Mouse (Mus musculus) heart, adult 2 months (tissue): Measurements from ENCODE around the gene Rnf111. TPM values are rescaled to one million over a fixed set of nuclear protein-coding genes. Genes with fewer than 3 reads are reported as not detected.

ENCODE experiments used
- DNase-seq, 2 experiments: peaks; one replicate each; pipeline ENCODE4 v3.0.0; 2021
- H3K27ac ChIP-seq: fragments of 200-600 bp; 2 replicates; pipeline ENCODE4 v1.8.1; 2022
- H3K27me3 ChIP-seq: fragments of 200-500 bp; 2 replicates; pipeline ENCODE4 v1.6.1; 2012; ENCODE audit warnings: mild to moderate bottlenecking, low read length, inconsistent platforms, mixed read lengths; ENCODE audit not compliant: control insufficient read depth, insufficient read depth
- H3K36me3 ChIP-seq: fragments of 200-500 bp; 2 replicates; pipeline ENCODE4 v1.6.1; 2012; ENCODE audit warnings: low read length, inconsistent platforms; ENCODE audit not compliant: control insufficient read depth, insufficient read depth
- H3K4me1 ChIP-seq: fragments of 200-500 bp; 2 replicates; pipeline ENCODE4 v1.6.1; 2011; ENCODE audit warnings: low read length; ENCODE audit not compliant: control insufficient read depth, insufficient read depth
- H3K4me3 ChIP-seq: fragments of 200-600 bp; 2 replicates; pipeline ENCODE4 v1.8.1; 2022
- H3K79me2 ChIP-seq: fragments of 200-500 bp; replicated peaks from 2 replicates; pipeline ENCODE4 v1.6.1; 2012; ENCODE audit warnings: mild to moderate bottlenecking, inconsistent platforms, low read length, moderate library complexity, mixed read lengths; ENCODE audit not compliant: control insufficient read depth, insufficient read depth
- H3K9ac ChIP-seq: fragments of 200-500 bp; 2 replicates; pipeline ENCODE4 v1.6.1; 2012; ENCODE audit warnings: low read depth, mild to moderate bottlenecking, control low read depth, inconsistent platforms, low read length, mixed read lengths
- CTCF ChIP-seq: fragments of 200-600 bp; IDR thresholded peaks from 2 replicates; pipeline ENCODE4 v1.8.1; 2022; ENCODE audit warnings: antibody characterized with exemption, mild to moderate bottlenecking, moderate library complexity
- EP300 ChIP-seq: fragments of 200-500 bp; IDR thresholded peaks from 2 replicates; pipeline ENCODE4 v1.6.1; 2011; ENCODE audit warnings: low read depth, low read length, control low read depth; ENCODE audit not compliant: insufficient read depth
- POLR2A ChIP-seq: fragments of 200-500 bp; IDR thresholded peaks from 2 replicates; pipeline ENCODE4 v1.6.1; 2011; ENCODE audit warnings: mild to moderate bottlenecking, low read depth, low read length, control low read depth; ENCODE audit not compliant: insufficient read depth
- WGBS: fragments of 180-500 bp; shearing (Covaris S2); methylation state at CpG from one replicate; pipeline ENCODE4 v1.1.7; 2018; 5-methylcytosine and 5-hydroxymethylcytosine counted together
- intact Hi-C: fragments of 180-260 bp; cut with DNase I; formaldehyde crosslinking; loops from one replicate; pipeline ENCODE4 v1.15.1; 2025
- polyA plus RNA-seq: library from polyadenylated mRNA; depleted of rRNA; stranded (reverse); fragments of >200 nt; gene quantifications from 2 replicates; pipeline ENCODE4 v1.2.3, GENCODE M21; 2012
- total RNA-seq, 2 experiments: library from RNA; stranded (reverse); gene quantifications; 2 replicates each; pipeline ENCODE4 v1.2.3; 2021

Rnf111 gene
- total and polyA plus RNA-seq, 3 experiments, result 19.4 to 25.7 (median 19.8) TPM

GRCm38 (mm10) chr9:70406596-70406995 is 96.9 kb downstream of the Rnf111 start:
- intact Hi-C loops, result loop anchor here (10.0 kb wide), 1 partner anchor 718 kb away; no protein-coding TSS in a partner anchor

GRCm38 (mm10) chr9:70401937-70402539 is 101.5 kb downstream of the Rnf111 start:
- WGBS, result 75% methylated on average over 8 of the region's 8 CpGs
- DNase-seq, result no peak
- no peaks in the 10 kb centered on the region for H3K27me3 ChIP-seq
- H3K4me3 ChIP-seq, result no peak overlapping the region
- TF ChIP-seq POLR2A (no peak), CTCF (no peak), EP300 (no peak)
- H3K36me3 ChIP-seq, result no peaks in the 10 kb centered on the region
- H3K27ac ChIP-seq, result no peak overlapping the region
- no peak overlapping the region for H3K9ac ChIP-seq
- H3K79me2 ChIP-seq, result no peaks in the 10 kb centered on the region
- intact Hi-C loops, result loop anchor here (10.0 kb wide), 1 partner anchor 723 kb away; no protein-coding TSS in a partner anchor
- no peaks in the 10 kb centered on the region for H3K4me1 ChIP-seq

More at GRCm38 (mm10) chr9:70406596-70406995, 96.9 kb downstream of the Rnf111 start:
- H3K9ac ChIP-seq, result no peak overlapping the region
- H3K27me3 ChIP-seq, result no peaks in the 10 kb centered on the region
- TF ChIP-seq POLR2A, result no peak
- TF ChIP-seq EP300, result no peak
- TF ChIP-seq CTCF, result no peak
- peak in 1 of 2 experiments; percentile 15 for DNase-seq
- H3K4me3 ChIP-seq, result no peak overlapping the region
- no peak overlapping the region for H3K27ac ChIP-seq
- H3K36me3 ChIP-seq, result no peaks in the 10 kb centered on the region
- H3K79me2 ChIP-seq, result no peaks in the 10 kb centered on the region
- 68% methylated on average over 3 of the region's 3 CpGs for WGBS
- no peaks in the 10 kb centered on the region for H3K4me1 ChIP-seq

- H3K27ac ChIP-seq, result no peak overlapping the region
- no peak overlapping the region for H3K4me3 ChIP-seq
- WGBS, result 75% methylated on average over 2 of the region's 2 CpGs
- no peak for DNase-seq
- H3K9ac ChIP-seq, result no peak overlapping the region
- H3K27me3 ChIP-seq, result no peaks in the 10 kb centered on the region
- intact Hi-C loops, result no loop called here
- H3K36me3 ChIP-seq, result no peaks in the 10 kb centered on the region
- TF ChIP-seq POLR2A (no peak), EP300 (no peak), CTCF (no peak)
- H3K79me2 ChIP-seq, result no peaks in the 10 kb centered on the region
- H3K4me1 ChIP-seq, result peaks cover 1% of the 10 kb centered on the region; the same call in 1 of the 2 replicates
Observed at GRCm38 (mm10) chr9:70396083-70396482, 107.4 kb downstream of the Rnf111 start.

- intact Hi-C loops, result no loop called here
- TF ChIP-seq CTCF (peak; percentile 60), POLR2A (no peak), EP300 (no peak)
- Histone ChIP-seq H3K4me1 (peaks cover 1% of the 10 kb centered on the region; the same call in 1 of the 2 replicates), H3K9ac (no peak overlapping the region), H3K79me2 (no peaks in the 10 kb centered on the region), H3K27ac (no peak overlapping the region), H3K4me3 (no peak overlapping the region), H3K36me3 (no peaks in the 10 kb centered on the region), H3K27me3 (no peaks in the 10 kb centered on the region)
- DNase-seq, result peak in 1 of 2 experiments; percentile 38
- WGBS, result 82% methylated on average over 12 of the region's 12 CpGs
Observed at GRCm38 (mm10) chr9:70395617-70396016, 107.9 kb downstream of the Rnf111 start.

- Histone ChIP-seq H3K36me3 (no peaks in the 10 kb centered on the region), H3K79me2 (no peaks in the 10 kb centered on the region), H3K27ac (no peak overlapping the region), H3K4me3 (no peak overlapping the region), H3K9ac (no peak overlapping the region), H3K4me1 (peaks cover 1% of the 10 kb centered on the region; the same call in 1 of the 2 replicates), H3K27me3 (no peaks in the 10 kb centered on the region)
- DNase-seq, result peak; percentile 11 to 34
- intact Hi-C loops, result loop anchor here (1.0 to 2.0 kb wide), 2 partner anchors 190 to 283 kb away; no protein-coding TSS in a partner anchor
- 32% methylated on average over 6 of the region's 6 CpGs for WGBS
- TF ChIP-seq POLR2A, result no peak
- peak; percentile 75 for TF ChIP-seq CTCF
- TF ChIP-seq EP300, result no peak
Observed at GRCm38 (mm10) chr9:70392563-70392907, 111.0 kb downstream of the Rnf111 start.
